Mouse (Mus musculus) heart, postnatal 36 days (tissue): ENCODE data around the gene Pnrc1. TPM values are rescaled to one million over a fixed set of nuclear protein-coding genes. Genes with fewer than 3 reads are reported as not detected.
"Not testable (repeated sequence)": the region's sequence is repeated elsewhere in the genome, so short reads cannot be mapped to it uniquely, and the experiment has no call there.

ENCODE experiments used
- DNase-seq, 2 experiments: peaks; one replicate each; pipeline ENCODE4 v3.0.0; 2021 to 2022
- intact Hi-C: fragments of 180-260 bp; cut with DNase I; formaldehyde crosslinking; loops from one replicate; pipeline ENCODE4 v1.15.1; 2025
- total RNA-seq, 2 experiments: library from RNA; stranded (reverse); gene quantifications; 2 replicates each; pipeline ENCODE4 v1.2.3; 2021

The Pnrc1 gene
- 100 to 1,000 TPM; 153 to 155 TPM for total RNA-seq

DNA sequence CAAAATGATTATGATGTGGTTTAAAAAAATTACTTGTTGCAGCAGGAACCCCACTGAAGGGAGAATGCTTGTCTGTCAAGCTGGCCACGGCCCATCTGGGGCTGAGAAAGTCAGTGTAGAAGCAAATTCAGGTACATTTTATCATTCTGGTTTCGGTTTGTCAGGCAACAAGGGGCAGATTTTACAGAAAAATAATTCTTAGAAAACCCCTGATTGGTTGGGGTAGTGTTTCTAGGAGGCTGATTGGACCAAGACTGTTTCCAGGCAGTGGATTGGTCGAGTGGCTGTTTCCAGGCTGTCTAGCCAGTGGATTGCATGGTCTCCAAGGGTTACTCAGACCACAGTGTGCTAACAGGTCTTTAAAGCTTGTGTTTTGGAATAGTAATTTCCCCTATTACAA, at the start of gene Pnrc1:
Pnrc1 (minus strand) TSS at position 162 of the 400 bp plus-strand sequence.
- intact Hi-C loops, result no loop called here

DNA sequence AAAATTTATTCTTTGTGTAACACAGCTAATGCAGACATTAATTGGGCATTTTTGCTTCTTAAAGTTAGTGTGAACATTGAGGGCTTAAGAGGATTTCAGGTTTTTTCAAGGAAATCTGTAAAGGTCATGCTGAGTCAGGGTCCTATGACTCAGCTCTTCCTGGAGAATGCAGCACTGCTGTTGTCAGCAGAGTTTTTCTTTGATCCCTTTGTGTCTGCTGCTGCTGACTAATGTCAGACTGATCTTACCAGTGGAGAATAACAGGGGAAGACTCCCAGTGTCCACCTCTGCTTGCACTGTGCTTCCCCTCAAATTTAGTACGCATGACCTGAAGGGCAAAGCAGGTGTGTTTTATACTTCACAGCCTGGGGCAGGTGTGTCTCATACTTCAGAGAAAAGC, 48.0 kb upstream of the Pnrc1 start:
- DNase-seq, result no peak
- intact Hi-C loops, result no loop called here

More for the DNA sequence above, at the start of gene Pnrc1:
- DNase-seq, result peak; percentile 11 to 29

DNA sequence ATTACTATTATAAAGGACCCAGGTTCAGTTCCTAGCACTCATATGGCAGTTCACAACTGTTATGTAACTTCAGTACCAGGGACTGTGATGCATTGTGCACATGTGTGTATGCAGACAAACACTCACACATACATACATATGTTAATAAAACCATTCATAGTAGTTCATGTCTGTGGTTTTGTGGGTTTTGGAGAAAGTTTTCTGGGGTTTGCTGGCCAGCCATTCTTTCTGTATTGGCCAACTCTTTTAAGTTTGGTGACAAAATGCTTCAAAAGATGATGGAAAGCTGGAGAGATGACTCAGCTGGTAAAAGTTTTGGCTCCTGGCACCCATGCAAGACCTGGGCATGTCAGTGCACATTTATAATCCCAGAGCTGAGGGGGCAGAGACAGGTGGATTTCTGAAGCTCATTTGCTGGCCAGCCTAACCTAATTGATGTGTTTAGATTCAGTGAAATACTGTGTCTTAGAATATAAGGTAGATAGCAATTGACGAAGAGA, 43.0 kb upstream of the Pnrc1 start:
- no peak for DNase-seq
- intact Hi-C loops, result no loop called here

DNA sequence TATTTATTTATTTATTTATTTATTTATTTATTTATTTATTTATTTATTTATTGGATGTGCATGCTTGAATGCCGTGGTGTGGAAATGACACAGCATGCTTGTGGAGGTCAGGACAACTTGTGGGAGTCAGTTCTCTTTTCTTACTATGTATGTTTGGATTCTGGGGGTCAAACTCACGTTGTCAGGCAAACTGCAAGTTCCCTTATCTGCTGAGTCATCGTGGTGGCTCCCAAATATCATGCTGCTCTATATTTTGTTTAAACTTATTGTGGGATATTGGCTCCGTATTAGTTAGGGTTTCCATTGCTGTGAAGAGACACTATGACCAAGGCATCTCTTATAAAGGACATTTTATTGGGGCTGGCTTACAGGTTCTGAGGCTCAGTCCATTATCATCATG, 41.2 kb upstream of the Pnrc1 start:
- no peak for DNase-seq
- intact Hi-C loops, result no loop called here

DNA sequence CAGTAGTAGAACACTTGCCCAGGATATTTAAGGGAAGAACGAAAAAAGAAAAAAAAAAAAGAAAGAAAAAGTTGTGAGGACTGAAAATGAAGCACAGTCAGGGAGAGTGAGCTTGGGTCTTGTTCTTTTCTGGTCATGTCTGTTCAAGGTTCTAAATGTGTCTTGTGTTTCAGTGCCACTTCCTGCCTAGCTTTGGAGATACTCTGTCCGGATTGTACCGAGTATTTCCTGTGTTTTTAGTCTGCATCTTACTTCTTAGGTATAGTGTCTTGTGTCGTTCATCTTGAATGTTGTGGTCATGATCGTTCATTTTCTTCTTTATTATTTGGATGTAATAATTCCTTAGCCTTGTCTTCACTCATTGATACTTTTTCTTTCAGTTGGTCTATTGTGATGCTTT, 25.9 kb upstream of the Pnrc1 start:
- intact Hi-C loops, result no loop called here

DNA sequence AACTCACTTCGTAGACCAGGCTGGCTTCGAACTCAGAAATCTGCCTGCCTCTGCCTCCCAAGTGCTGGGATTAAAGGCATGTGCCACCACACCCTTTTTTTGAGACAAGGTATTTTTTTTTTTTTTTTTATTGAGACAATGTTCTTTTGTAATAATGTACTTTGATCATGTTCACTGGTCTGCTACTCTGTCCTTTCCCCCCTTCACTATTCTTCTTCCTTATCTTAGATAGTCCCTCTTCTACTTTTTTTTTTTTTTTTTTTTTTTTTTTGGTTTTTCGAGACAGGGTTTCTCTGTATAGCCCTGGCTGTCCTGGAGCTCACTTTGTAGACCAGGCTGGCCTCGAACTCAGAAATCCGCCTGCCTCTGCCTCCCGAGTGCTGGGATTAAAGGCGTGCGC, 24.2 kb upstream of the Pnrc1 start:
- DNase-seq, intact Hi-C loops: not testable (repeated sequence)

More for the DNA sequence above, 25.9 kb upstream of the Pnrc1 start:
- DNase-seq, result no peak

DNA sequence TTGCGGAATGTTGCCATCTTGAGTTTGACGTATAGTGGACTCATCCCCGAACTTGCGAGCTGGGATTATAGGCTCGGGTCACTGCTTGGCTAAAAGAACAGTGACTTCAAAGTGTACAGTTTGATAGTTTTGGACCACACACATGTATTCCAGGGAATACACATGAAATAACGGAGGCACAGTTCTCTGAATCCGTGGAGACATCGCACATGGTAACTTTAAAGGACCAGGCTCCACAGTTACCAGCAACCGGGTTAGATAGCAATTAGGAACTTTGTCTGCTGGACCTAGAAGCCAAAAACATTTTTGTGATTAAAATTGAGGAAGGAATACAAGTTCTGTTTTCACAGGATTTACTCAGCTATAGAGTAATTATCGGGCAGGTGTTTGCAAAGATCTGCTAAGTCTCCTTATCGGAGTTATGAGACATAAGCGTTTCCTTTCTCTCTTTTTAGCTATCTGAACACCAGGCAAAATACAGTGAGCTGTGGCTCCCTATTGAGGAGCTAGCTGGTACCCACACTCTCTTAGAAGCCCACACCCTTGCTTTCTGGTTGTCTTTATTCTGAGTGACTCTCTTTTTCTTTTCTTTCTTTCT, 21.0 kb upstream of the Pnrc1 start:
- no peak for DNase-seq
- intact Hi-C loops, result no loop called here

DNA sequence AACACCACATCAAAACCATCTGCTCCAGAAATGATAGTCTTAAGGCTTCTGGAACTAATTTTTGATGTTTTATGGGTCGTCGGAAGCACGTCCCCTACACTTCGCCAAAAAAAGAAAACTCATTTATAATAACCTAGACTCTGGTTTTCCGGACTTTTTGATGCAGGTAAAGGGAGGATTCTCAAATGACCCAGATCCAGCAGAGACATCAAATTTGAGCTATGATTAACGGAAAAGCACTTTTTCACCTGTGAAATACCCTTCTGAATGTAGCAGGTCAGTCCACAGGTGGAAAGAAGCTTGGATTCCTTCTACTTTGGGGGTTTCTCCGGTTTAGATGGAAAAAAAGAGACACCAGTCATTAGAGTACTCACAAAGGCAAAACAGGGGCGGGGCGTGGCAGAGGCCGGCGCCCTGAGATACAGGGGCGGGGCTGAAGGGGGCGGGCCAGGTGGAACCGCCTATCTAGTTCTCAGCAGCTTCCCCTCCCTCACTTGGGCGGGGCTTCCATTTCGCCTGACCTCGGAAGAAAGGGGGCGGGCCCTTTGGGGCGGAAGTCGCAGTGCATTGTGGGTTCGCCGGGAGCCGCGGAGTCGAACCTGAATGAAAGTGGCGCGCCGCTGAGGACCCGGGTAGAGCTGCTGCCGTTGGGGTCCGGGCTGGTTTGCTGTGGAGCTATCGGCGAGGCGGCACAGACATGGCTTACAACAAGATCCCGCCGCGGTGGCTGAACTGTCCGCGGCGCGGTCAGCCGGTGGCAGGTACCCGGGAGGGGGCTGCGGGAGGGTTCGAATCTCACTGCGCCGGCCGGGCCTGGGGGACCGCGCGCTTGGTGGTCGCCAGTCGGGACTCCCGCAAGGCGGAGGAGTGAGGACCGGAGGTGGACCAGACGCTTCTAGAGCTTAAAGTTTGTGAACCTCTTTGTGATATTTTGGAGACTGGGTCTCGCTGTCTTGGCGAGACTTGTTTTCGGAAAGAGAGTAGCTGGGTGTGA, 20.1 kb upstream of the Pnrc1 start, which contains the start of gene Rngtt:
Rngtt (plus strand) TSS at position 548 of the 994 bp plus-strand sequence.
- peak; percentile 95 to 96 for DNase-seq
- intact Hi-C loops, result loop anchor here (5.0 kb wide), 2 partner anchors 278 to 1343 kb away; partner anchors contain the start of gene Ube2j1

DNA sequence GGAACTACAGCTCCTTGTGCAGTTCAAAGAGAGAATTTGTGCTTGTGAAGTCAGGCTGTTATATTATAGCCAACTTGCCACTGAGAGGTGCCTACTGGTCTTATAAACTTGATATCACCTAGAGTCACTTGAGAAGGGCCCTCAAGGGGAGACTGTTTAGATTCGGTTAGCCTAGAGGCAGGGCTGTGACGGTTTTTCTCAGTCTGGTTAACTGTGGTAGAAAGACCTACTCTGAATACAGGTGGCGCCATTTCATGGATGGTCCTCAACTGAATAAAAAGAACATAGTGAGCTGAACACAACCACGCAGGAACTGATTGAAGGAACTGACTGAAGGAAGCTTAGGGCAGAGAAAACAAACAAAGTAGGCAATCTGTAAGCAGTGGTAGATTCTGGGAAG, 17.2 kb upstream of the Pnrc1 start:
- DNase-seq, result no peak
- intact Hi-C loops, result loop anchor here (5.0 kb wide), 2 partner anchors 275 to 1340 kb away; partner anchors contain the start of gene Ube2j1

DNA sequence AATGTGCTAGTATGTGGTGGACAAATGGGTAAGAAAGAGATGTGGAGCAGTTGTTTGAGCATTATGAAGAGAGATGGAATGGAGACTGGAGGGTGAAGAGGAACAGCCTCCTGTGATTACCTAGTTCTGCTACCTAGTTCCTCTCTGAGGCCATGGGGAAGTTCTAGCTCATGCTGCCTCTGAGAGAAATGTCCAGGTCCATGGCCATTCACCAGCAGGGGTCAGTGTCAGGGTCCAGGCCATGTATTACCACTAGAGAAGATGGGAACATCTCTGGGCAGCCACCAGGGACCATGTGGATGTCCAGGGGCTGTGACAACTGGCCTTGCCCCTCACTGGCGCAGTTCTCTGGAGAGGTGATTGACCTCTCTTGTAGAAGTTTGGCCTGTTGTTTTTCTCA, 13.1 kb upstream of the Pnrc1 start:
- DNase-seq, result no peak
- intact Hi-C loops, result no loop called here

DNA sequence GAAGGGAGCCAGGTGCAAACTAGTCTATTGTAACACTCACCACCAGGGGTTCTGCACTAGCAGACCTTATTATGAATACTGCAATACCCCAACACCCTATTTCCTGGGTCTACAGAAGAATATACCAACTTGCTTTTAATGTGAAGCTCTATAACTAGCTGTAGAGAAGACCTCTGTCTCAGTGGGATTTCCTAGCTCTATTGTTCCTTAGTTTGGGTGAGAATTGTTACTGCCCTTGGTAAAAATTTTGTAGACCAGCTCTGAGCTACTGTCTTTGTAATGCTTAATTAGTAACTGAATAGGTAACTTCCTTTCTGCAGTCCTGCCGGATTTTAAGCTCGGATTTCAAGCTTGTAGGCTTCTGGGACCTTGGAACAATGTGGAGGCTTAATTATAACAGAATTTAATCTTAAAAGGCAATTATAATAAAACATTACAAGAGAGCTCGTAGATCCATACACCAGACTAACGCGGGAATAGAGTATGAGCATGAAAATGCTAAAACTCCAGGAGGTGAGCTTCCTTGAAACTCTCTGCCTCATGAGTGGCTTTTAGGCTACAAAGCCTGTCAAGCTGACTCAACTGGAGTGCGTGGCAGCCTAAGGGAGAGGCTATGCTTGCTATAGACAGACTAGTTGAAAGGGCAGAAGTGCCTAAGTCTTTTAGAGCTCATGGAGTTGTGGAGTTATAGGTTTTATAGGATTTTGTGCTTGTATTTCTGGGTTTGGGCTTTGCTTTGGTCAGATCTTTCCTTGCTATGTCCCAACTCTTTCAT, 11.1 kb upstream of the Pnrc1 start:
- intact Hi-C loops, DNase-seq: not testable (repeated sequence)

DNA sequence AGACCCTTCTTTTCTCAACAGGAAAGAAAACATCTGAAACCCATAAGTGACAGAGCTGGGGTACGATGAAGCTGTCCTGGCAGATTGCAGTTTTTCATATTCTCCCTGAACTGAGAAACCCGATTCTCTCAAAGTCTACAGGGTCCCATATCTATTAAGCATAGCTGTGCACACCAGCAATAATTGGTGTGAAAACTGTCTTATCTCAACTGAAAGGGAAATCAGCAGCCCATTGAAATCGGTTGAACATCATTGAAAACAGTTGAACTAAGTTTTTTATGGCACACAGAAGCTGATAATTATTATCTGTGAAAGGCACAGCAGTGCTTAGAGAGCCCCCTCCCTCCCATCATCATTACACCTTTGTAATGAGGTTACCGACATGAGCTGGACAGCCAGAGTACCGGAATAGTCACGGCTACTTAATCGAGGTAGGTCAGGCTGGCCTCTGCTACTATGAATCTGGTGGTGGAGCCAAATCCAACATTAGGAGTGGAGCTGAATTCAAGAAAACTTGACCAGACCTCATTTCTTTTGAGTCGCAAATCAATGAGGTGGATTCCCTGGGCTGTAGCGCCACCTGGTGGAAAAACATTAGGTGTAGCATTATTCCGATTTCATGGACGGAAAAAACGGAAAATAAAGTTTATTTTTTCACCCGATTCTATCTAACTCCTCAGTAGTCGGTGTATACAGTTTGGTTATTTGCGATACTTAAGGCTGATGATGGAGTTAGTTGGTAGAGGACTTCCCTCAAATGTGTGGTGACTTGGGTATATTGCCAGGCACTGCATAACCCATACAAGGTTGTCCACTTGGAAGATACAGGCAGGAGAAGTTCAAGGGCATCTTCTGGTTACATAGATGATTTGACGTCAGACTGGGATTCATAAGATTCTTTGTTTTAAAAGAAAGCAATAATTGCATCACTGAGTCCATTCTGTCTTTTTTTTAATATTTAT, 2.7 kb upstream of the Pnrc1 start:
- intact Hi-C loops, result loop anchor here (1.0 to 2.0 kb wide), 4 partner anchors 34 to 168 kb away; partner anchors contain the start of gene Srsf12

DNA sequence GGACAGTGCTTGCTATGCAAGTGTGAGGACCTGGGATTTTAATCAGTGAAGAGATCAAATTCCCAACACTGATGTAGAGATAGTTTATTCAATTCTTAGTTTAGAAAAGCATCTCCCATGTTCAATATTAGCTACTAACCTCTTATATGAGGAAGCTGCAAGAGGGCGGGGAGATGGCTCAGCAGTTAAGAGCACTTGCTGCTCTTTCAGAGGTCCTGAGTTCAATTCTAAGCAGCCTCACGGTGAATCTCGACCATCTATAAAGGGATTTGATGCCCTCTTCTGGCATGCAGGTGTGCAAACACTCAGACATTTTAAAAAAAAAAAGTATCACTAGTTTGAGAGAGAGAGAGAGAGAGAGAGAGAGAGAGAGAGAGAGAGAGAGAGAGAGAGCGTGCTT, 915 bp upstream of the Pnrc1 start:
- intact Hi-C loops, result no loop called here
- DNase-seq, result peak in 1 of 2 experiments; percentile 3

More for the DNA sequence above, 2.7 kb upstream of the Pnrc1 start:
- peak; percentile 82 to 83 for DNase-seq

DNA sequence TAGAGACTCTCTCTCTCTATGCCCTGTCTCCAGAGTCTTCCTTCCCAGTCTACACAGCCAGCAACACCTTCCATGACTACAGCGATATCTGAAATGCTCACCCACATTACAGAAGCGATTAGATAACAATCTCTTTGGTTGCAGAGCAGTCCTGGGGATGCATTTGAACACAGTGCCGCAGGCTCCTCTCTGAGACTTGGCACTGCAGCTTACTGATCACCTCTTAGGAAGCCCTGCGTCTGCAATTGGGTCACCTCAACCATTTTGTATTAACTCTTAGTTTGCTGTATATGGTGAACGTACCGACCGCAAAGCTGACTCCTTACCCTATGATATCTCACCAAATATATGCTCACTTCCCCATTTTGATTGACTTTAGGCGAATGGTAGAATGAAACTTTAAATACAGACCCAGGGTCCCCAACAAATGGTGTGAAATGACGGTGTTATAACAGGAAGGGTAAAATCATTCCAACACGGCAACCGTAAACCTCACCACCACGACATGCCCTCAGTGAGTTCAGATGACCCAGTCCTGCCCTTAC, 785 bp downstream of the Pnrc1 start:
- DNase-seq, result no peak
- intact Hi-C loops, result no loop called here

DNA sequence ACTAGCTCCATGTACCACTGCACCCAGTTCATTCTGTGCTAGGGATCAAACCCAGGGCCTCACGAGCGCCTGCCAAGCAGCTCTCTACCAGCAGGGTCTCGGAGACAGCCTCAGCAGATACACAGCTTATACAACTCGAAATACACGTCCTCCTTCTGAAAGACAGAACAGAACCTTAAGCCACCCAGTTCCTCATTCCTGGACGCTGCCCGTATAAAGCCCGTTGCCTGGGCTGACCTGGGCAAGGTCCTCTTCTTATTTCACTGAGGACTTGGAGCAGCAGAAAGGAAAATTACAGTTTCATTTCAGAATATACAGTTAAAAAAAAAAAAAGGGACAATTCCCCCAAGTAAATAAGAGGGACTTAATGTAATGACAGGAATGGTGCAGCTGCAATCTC, 4.5 kb downstream of the Pnrc1 start:
- DNase-seq, result no peak
- intact Hi-C loops, result no loop called here

DNA sequence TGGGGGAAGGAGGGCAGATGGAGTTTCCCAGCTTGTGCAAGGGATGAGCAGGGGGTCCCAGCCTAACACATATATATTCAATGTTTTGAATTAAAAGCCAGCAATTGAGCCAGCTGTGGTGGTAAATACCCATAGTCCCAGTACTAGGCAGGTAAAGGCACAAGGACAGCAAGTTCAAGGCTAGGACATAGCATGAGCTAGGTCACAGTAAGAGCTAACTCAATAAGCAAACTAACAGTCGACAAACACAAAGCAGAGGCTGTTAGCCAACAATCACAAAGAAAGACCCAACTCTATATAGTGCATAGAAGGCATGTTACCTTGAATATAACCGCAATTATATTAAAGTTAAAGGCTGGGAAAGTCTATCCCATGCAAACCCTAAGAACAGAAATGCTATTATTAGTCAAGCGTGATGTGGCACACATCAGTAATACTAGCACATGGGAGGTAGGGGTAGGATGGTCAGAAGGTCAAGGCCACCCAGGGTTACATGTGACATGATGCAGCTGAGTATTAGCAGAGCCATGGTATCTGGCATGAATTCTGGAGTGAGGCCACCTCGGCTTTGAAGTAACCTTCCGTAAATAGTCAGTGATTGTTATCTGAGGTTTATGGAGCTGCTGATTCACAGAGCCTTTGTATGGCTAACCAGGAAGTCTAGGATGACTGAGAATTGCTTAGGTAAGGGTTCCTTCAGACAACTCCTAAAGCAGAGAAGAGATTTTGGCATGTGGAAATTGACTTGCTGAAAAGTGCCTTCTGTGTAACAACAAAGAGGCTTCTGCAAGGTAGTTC, 5.7 kb downstream of the Pnrc1 start:
- DNase-seq, result no peak
- intact Hi-C loops, result no loop called here

DNA sequence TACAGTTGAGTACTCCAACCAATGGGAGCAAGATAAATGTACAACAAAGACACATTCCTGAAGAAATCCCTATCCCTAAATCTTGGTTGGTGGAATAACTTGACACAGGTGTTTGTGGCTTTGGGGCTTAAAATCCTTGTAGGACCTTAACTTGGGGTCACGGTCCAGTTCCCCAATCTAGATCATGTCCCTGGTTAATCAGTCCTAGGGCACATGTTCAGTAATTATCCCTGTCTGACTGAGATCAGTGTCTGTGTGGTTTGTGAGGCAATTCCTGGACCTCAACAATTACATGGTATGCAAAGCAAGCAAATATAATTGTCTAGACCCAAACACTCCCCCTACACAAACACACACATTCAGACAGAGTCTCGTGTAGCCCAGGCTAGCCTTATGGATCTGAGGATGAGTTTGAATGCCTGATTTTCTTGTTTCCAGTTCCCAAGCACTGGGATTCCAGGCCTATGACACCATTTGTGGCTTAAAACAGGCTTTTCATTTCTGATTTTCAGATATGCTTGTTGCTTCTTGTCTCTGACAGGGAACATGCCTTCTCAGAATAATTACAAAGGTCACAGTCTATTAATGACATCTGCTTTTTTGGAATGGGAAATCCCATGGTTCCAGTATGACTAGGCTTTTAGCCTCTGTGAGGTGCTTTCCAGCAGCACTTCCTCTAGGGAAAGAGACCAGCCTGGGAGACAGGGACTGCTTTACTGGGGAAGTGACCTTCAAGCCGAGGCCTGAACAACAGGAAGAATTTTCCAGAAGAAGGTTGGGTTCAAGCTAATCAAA, 7.9 kb downstream of the Pnrc1 start:
- DNase-seq, result peak in 1 of 2 experiments; percentile 4
- intact Hi-C loops, result loop anchor here (2.0 kb wide), 2 partner anchors 17 to 33 kb away; no protein-coding TSS in a partner anchor
